Mouse (Mus musculus): ENCODE results near the gene Kcnh7.
A peak's percentile ranks its signal among the peaks of the same experiment; 100 is the strongest.

Kcnh7 gene

GRCm38 (mm10) chr2:63183563-63184545 is at the start of gene Kcnh7:
Gene Kcnh7 (minus strand): TSS chr2:63184287.
- DNase-seq: peak; percentile 70 to 77

GRCm38 (mm10) chr2:63207435-63207834 is 23.3 kb upstream of the Kcnh7 start:
- DNase-seq: peak; percentile 67 to 68

GRCm38 (mm10) chr2:63186014-63186413 is 1.9 kb upstream of the Kcnh7 start:
- no peak for DNase-seq

- DNase-seq: no peak
Measured at GRCm38 (mm10) chr2:63184551-63185430, 704 bp upstream of the Kcnh7 start.

GRCm38 (mm10) chr2:63153701-63154100 is 30.4 kb downstream of the Kcnh7 start:
- no peak for DNase-seq

GRCm38 (mm10) chr2:63127762-63128516 is 56.1 kb downstream of the Kcnh7 start:
- no peak for DNase-seq

- no peak for DNase-seq
Measured at GRCm38 (mm10) chr2:63120316-63120715, 63.8 kb downstream of the Kcnh7 start.

GRCm38 (mm10) chr2:63117209-63118193 is 66.6 kb downstream of the Kcnh7 start:
- peak in 1 of 2 experiments; percentile 2 for DNase-seq

GRCm38 (mm10) chr2:63105971-63106370 is 78.1 kb downstream of the Kcnh7 start:
- no peak for DNase-seq

GRCm38 (mm10) chr2:63099676-63100075 is 84.4 kb downstream of the Kcnh7 start:
- no peak for DNase-seq

GRCm38 (mm10) chr2:63091775-63092174 is 92.3 kb downstream of the Kcnh7 start:
- DNase-seq: no peak

GRCm38 (mm10) chr2:63090447-63090846 is 93.6 kb downstream of the Kcnh7 start:
- no peak for DNase-seq

- no peak for DNase-seq
Measured at GRCm38 (mm10) chr2:63058386-63058785, 125.7 kb downstream of the Kcnh7 start.

GRCm38 (mm10) chr2:63049884-63050283 is 134.2 kb downstream of the Kcnh7 start:
- DNase-seq: no peak

GRCm38 (mm10) chr2:63039718-63040117 is 144.4 kb downstream of the Kcnh7 start:
- DNase-seq: no peak

GRCm38 (mm10) chr2:63014909-63015308 is 169.2 kb downstream of the Kcnh7 start:
- no peak for DNase-seq

GRCm38 (mm10) chr2:63009141-63009540 is 174.9 kb downstream of the Kcnh7 start:
- no peak for DNase-seq

- DNase-seq: no peak
Measured at GRCm38 (mm10) chr2:63002784-63003183, 181.3 kb downstream of the Kcnh7 start.

- no peak for DNase-seq
Measured at GRCm38 (mm10) chr2:62997692-62998091, 186.4 kb downstream of the Kcnh7 start.

- peak; percentile 66 to 88 for DNase-seq
Measured at GRCm38 (mm10) chr2:62988616-62989015, 195.5 kb downstream of the Kcnh7 start.

GRCm38 (mm10) chr2:62983936-62984335 is 200.2 kb downstream of the Kcnh7 start:
- DNase-seq: no peak
